Mouse (Mus musculus) C2C12 (cell line): ENCODE results near the gene Slc25a43.

Experiments
- CTCF ChIP-seq: IDR thresholded peaks from one replicate; pipeline ENCODE4 v1.5.1; 2011; ENCODE audit not compliant: control insufficient read depth, insufficient read depth, insufficient read length
- MAX ChIP-seq: IDR thresholded peaks from one replicate; pipeline ENCODE4 v1.6.1; 2011; ENCODE audit warnings: mild to moderate bottlenecking, control low read depth
- USF1 ChIP-seq: IDR thresholded peaks from one replicate; pipeline ENCODE4 v1.6.1; 2011; ENCODE audit warnings: low read depth, mild to moderate bottlenecking, control low read depth, moderate library complexity

GRCm38 (mm10) chrX:36796163-36796581, 52.7 kb downstream of the Slc25a43 start:
- TF ChIP-seq CTCF = peak; percentile 92
- TF ChIP-seq MAX = peak; percentile 67
- no peak for TF ChIP-seq USF1
